Mouse (Mus musculus) thymus, postnatal 10 days (tissue): ENCODE data around the gene Micu1.
"Not testable (repeated sequence)": the region's sequence is repeated elsewhere in the genome, so short reads cannot be mapped to it uniquely, and the experiment has no call there.

Experiments
- DNase-seq, 2 experiments: peaks; one replicate each; pipeline ENCODE4 v3.0.0; 2021; ENCODE audit warnings: low spot score in 2 of 2

Gene Micu1

DNA sequence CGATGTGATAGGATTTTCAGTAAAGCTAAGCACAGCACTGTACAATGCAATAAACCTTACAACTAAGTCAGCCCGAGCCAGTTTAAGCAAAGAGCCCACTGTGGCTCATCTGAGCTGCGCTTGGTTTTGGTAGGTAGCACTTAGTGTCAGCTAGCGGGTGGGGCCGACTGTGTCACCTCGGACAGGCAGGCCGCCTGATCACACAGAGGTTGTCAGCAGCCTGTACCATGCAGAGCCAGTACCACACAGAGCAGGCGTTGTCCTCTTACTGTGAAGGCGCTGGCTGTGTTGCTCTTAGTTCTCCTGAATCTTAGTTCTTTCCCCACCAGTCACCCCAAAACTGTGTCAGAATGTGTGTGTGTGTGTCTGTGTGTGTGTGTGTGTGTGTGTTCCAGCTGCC is 146.7 kb downstream of the Micu1 start:
- no peak for DNase-seq

DNA sequence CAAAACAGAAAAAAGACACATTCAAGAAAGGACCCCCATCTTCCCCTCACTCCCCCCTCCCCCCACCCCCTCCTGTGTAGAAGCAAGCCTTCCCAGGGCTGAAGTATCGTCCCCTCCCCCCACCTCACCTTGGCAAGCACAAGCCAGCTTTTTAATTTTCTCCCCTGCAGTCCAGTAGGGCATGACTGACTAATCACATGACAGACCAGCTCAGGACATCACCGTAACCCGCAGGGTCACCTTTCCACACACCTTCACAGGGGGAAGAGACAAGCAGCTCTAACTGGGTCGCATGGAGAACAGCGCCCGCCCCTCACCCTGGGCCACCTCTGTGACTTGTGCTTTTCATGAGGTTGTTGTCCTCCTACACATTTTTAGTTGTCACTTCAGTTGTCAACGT is 147.1 kb downstream of the Micu1 start:
- no peak for DNase-seq

DNA sequence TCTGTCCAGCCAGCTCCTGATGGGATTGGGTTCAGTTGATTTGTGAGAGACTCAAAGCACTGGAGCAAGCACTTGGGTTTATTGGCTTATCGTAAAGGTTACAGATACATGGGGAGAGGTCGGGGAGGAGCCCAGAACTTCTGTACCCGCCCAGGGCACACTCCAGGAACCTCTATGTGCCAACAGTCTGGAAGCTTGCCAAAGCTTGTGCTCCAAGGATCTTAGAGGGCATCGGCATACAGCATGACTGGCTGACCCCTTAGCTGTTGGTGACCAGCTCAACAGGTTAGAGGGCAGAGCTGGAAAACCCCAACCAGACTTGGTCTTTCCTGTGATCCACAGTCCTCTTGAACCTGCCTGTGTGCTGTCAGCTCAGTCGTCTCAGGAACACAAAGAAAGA is 154.9 kb downstream of the Micu1 start:
- DNase-seq = no peak

DNA sequence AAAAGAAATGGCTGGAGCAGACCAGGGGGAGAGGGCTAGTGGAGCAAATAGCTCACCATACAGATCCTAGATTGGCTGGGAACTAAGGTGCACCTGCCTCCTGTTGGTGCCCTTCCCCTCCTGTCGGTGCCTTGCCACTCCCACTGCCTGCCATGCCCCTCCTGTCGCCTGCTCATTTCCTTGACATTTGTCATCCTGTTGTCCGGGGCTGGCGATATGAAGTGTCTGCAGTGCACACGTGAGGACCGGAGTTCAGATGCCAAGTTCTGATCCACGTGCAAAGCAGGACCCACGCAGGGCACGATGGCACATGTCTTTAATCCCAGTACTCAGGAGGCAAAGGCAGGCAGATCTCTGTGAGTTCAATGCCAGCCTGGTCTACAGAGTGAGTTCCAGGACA is 158.4 kb downstream of the Micu1 start:
- DNase-seq = no peak

DNA sequence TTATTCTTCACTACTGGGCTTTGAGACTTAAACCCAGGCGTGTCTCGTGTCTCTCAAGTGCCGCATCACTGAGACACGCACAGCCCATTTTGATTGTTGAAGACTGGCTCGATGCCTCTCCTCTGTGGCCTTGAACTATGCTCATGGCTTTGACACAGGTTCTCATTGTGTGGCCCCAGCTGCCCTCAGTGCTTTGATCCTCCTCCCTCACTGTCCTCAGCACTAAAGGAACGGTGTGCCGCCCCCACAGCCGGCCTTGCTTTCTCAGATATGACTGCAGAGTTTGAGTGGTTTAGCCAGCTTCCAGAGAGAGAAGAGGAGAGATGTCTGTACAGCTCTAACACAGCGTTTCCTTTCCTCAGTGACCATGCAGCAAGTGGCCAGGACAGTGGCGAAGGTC is 158.9 kb downstream of the Micu1 start:
- no peak for DNase-seq

DNA sequence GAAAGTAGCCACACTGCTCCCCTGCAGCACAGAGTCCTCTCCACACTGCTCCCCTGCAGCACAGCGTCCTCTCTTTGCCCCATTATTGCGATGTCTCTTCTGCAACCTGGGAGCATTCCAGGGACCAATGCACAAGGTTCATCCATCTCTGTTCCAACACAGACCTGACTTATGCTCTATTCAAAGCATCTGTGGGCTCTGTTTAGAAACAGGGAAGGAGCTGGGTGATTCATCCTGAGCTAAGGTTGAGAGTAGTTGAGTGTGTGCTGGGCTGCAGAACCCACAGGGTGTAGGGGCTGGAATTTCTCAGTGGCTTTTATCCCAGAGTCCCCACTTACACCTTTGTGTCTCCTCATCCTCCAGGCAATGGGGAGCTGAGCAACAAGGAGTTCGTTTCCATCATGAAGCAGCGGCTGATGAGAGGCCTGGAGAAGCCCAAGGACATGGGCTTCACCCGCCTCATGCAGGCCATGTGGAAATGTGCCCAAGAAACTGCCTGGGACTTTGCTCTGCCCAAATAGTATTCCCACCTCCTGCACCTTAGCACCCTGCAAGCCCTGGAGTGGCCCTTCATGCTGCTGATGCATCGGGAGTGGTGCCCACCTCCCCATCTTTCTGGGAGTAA is 160.7 kb downstream of the Micu1 start:
- no peak for DNase-seq

DNA sequence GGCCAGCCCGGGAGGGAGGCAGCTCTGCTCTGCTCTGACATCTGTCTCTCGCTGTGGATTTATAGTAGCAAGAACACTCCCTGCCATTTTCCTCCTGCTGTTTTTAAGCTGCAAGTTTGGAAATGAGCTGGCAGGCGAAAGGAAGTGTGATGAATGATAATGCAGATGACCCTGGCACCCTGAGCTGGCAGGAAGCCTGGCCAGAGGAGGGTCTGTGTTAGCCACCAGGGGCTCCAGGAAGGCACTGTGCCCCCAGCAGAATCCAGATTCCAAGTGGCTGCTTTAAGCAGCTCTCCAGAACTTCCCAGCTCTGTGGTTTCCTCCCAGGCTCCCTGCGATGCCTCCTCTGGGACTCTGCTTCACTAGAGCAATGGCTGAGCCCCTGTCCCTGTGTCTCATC is 161.3 kb downstream of the Micu1 start:
- DNase-seq = no peak

DNA sequence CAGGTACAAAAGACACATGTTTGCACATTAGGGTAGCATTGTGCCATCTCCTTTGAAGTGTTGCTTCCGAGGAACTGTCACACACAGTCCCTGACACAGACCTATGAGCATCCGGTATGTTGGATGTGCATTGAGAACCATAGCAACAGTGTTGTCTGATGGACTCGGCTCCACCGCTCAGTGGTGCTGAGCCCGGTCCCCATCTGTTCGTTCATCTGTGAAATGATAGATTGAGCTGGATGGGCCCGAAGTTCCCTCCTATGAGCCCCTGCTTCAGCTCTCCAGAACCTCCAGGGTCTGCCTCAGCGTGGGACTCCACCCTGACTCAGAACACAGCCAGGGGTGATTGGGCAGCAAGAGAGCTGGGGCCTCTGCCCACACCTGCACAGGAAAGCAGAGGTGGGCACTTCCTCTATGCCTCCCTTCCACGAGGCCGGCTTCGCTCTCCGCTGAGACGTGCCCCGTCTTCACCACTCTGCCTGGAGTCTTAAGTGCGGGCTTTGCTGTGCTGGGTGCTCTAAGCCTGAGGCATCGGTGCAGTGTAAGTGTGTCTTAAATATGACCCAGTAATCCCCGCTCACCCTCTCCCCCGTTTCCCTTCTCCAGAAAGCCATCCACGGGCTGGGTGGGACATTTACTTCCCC is 162.1 kb downstream of the Micu1 start:
- peak in 1 of 2 experiments; percentile 17 for DNase-seq

DNA sequence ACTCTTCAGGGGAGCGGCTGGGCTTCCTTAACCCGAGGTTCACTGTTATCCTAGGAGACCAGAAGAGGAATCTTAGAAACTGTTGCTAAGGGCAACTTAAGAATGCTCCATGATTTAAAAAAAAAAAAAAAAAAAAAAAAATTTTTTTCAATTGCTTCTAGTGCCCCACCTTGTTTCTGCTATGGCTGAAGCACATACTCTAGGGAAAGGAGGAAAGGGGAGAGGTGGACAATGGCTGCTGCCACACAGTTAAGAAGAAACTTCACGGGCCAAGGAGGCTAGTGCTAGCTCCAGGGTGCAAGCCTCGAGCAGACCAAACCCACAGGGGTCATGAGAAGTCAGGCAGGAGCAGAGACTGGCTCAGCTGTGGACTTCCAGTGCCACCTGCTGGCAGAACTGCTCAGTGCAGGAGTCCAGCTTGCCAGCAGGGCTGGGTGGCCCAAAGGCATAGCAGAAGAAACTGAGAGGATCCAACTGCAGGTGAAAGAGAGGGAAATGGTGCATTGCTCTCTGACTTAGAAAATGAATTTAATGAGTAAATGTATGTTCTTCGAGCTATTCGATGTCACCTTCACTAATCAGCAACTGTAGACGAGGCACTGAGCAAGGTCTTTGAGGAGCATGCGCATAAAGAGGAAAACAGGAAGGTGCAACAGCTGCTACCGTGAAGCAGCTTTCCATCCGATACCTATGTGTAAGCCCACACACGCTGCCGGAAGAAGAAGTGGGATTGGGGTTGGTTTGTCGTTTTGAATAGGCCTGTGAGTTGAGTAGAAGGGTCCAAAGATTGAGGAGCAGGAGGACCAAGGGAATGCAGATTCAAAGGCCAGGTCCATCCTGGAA is 162.8 kb downstream of the Micu1 start:
- DNase-seq = peak; percentile 82 to 94

DNA sequence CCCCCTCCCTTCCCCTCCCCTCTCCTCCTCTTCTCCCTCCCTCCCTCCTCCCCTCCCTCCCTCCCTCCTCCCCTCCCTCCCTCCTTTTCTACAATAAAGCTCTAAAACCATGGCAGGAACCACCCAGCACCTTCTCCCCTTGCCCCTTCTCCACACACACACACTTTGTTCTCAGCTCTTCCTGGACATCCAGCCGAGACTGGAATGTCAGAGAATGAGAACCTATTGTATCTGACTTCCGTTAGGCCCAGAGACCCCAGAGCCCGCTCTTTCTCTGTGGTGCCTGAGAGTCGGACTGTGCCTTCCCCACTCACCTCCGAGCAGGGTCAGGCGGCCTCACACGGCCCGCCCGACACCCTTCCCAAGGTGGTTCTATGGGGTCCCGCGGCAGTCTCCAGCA is 166.0 kb downstream of the Micu1 start:
- no peak for DNase-seq

DNA sequence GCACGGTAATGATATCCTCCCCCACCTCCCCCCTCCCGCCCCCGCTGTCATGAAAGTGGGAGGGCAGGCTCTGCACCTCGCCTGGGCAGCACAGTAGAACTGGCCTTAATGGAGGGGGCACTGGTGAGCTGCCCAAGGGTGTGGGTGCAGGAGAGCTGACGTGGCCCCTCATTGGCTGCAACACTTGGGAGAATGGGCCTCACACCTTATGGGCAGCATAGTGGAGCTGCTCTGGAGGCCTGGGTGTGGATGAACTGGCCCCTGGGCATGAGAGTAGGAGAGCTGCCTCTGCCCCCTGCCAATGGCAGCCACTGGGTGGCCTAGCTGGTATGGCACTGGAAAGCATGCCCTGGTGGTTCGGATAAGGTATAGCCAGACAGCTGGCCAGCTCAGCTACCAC is 167.8 kb downstream of the Micu1 start:
- DNase-seq = no peak

DNA sequence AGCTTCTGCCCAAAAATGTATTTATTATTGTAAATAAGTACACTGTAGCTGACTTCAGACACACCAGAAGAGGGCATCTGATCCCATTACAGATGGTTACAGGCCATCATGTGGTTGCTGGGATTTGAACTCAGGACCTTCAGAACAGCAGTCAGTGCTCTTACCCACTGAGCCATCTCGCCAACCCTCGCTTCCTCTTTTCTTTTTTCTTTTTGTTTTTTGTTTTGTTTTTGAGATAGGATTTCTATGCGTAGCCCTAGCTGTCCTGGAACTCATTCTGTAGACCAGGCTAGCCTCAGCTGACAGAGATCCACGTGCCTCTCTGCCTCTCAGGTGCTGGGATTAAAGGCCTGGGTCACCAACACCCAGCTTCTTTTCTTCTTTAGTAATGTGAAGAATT is 170.4 kb downstream of the Micu1 start:
- not testable (repeated sequence) for DNase-seq

DNA sequence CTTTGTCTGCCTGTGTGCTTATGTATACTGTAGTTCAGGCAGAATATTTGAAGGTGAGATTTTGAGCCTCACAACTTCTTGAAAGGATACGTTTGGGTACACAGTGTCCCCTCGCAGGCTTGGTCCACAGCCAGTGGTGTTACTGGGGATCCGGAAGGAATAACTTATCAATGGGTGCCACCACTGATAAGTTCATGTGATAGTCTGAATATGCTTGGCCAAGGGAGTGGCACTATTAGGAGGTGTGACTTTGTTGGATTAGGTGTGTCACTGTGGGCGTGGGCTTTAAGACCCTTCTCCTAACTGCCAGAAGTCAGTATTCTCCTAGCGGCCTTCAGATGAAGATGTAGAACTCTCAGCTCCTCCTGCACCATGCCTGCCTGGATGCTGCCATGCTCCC is 170.9 kb downstream of the Micu1 start:
- DNase-seq = no peak

DNA sequence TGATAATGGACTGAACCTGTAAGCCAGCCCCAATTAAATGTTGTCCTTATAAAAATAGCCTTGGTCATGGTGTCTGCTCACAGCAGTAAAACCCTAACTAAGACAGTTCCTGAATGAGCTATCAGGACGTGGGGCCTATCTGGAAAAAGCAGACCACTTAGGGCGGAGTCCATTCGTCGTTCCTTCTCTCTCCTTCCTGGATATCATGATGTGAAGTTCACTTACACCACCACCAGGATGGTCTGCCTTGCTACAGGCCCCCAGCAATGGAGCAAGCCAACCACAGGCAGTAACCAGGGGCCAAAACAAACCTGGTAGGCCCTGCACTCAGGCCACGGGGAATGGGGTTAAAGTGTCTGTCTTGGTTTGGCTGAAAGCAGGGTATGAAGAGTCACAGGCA is 171.3 kb downstream of the Micu1 start:
- DNase-seq = no peak

DNA sequence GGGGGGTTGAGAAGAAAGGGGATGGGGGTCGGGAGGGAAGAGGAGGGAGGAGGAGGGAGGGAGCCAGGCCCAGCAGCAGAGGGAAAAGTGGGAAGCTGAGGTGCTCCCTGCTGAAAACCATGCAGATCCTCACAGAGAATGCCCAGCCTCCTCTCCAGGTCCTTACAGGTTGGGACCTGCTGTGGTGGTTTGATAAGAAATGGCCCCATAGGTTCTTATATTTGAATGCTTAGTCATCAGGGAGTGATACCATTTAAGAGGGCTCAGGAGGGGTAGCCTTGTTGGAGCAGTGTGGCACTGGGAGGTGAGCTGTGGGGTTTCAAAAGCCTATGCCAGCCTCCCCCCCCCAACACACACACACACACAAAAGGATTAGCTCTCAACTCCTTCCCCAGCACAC is 173.1 kb downstream of the Micu1 start:
- no peak for DNase-seq

DNA sequence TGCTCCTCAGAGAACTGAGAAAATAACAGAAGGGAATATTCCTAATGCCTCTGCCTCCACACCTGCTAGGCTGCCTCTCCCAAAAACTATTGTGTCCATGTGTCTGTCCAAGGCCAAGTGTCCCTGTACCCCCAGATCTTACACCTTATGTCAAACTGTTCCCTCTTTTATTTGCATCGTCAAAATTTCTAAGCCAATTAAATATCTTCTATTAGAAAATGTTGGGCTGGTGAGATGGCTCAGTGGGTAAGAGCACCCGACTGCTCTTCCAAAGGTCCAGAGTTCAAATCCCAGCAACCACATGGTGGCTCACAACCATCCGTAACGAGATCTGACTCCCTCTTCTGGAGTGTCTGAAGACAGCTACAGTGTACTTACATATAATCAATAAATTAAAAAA is 174.4 kb downstream of the Micu1 start:
- DNase-seq = not testable (repeated sequence)

DNA sequence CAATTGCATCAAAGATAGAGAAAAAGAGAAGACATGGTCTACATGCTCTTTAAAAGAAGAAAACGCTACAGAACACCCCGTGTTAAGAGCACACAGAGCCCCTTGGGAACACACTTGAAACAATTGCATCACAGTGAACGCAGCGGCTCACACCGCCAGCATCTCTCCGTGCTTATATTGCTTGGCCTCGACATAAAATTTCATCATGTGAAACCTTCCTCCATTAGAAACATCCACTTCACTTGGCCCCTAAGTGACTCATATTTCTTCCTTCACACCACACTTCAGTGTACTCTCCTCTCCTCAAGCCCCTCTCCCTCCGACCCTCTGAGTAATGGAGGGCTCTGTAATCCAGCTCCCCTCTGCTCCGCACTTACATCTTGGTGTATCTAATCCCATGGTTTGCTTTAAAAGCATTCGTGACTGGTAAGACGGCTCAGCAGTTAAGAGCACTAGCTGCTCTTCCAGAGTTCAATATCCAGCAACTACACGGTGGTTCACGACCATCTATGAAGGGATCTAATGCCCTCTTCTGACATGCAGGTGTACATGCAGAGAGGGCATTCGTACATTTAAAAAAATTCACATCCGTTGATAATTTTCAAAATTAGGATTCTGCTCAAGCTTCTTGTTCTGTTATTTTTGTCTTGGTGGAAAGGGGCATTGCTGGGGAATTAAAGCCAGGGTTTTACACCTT is 175.3 kb downstream of the Micu1 start:
- DNase-seq = no peak

DNA sequence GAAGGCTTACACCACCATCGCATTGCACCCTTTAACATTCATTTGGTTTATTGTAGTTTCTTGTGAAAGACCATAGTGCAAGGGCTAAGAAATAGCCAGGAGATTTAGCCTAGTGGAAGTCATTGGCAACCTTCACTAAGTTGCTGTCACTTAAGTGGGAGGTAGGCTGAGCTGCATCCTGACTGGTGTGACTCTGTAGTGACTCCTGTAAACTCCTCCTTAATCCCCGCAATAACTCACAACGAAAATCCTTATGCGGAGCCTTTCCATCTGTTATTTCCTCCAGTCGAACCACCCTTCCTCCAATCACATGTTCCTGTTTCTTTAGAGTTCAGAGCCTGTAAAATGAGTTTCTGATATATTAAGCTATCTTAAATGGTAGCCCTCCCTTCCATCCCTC is 176.5 kb downstream of the Micu1 start:
- DNase-seq = no peak

DNA sequence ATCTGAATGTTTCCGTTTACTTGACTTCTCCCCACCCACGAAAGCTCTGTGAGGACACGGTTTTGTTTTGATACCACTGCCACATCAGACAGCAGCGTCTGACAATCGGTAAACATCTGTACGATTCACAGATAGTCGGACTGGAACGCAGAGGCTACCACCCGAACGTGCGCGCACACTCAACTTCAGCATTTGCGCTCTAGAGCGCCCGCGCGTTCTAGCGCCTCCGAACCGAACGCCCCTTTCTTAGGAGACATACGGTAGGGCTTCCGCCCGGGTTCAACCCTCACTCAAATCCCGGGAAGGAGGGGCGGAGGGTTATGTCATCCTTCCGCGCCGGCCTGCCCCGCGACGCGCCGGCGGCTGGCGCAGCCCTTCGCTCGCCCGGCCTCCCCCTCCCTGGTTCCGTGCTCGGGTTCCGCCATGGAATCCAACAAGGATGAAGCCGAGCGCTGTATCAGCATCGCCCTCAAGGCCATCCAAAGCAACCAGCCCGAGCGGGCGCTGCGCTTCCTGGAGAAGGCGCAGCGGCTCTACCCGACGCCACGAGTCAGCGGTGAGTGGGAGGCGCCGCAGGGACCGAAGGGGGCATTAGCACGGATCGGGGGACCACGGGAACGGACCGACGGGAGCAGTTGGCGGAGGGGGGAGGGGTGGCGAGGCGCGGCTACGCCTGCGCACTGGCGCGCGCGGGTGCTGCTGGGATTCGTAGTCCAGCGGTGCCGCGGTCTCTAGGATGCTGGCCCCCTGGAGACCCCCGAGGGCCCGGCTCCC is 177.2 kb downstream of the Micu1 start, which contains the start of gene Dnajb12:
TSS of gene Dnajb12 (plus strand) at position 302 of the 774 bp plus-strand sequence.
- DNase-seq = peak; percentile 90

DNA sequence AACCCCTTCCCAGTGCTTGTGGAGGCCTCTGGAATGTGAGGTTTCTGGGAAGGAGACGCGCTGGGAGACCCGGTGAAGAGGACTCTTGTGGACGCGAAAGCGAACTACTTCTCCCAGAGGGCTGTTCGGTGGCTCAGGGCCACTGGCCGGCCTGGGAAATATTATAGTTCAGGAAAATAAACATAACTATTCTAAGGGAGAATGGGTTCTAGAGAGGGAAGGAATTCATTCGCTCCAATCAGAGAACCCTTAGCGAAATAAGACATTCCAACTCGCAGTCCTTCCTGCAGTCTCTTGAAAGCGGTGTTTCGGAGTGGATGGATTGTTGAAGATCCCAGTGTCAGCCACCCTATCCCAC is 177.7 kb downstream of the Micu1 start:
- no peak for DNase-seq

DNA sequence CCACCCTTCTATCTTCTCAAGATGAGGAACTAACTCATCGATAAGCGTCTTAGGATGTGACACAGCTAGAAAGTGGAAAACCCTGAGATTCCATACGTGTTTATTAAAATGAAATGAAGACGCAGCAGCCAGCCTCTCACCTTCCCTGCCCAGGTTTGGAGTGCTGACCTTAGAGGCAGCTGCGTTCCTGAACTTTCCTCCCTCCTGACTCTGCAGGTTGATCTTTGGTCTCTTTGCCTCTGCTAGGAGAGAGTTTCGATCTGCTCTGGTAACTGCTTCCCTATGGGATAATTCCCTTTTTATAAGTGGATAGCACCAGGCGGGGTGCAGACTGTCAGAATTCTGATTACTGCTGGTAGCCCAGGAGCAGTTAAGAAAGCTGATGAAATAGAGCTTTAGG is 178.6 kb downstream of the Micu1 start:
- no peak for DNase-seq
